Mouse (Mus musculus) neutrophil, adult 5-6 weeks (primary cell): ENCODE data around the gene Mcrip2. TPM values are rescaled to one million over a fixed set of nuclear protein-coding genes. Genes with fewer than 3 reads are reported as not detected.
A peak's percentile ranks its signal among the peaks of the same experiment; 100 is the strongest.

Source experiments
- ATAC-seq: fragments of 151-379, 151-347 bp; 2 replicates; pipeline ENCODE4 v1.8.0; 2017; ENCODE audit warnings: mild to moderate bottlenecking, moderate TSS enrichment; ENCODE audit not compliant: insufficient number of reproducible peaks, poor library complexity, low FRiP score, severe bottlenecking; ENCODE audit errors: extremely low read depth
- total RNA-seq: library from RNA; stranded (forward); fragments of 200-1000 nt; gene quantifications from 2 replicates; pipeline ENCODE4 v1.2.3, GENCODE M21; 2017

Mcrip2 gene
- total RNA-seq = 1.2 TPM in 1 of 2 replicates, not detected in the other

DNA sequence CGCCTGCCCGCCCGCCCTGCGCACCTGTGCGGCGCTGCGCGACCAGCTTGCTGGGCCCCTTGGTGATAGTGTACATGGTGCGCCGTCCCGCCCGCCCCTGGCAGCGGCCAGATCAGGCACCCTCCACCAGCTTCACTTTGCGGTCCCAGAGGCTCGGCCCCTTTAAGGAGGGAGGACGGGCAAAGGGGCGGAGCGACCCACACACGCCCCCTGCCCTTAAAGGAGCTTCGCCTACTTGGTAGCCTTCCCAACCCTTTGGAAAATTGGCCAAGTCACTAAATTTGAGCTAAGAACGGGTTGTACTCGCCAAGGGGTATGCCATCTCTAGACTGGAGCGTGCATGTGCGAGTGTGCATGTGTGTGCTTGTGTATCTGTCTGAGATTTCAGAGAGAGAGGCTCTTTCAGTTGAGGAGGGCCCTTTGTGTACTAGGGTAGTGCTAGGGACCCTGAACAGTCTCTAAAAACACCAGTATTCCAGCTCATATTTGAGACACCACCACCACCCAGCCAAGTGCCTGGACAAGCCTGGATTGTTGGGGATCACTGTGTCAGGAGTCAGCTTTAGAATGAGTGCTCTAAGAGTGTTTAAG lies at the start of gene Mcrip2:
Mcrip2 (minus strand) TSS at position 164 of the 591 bp plus-strand sequence.
- peak; percentile 40 for ATAC-seq

DNA sequence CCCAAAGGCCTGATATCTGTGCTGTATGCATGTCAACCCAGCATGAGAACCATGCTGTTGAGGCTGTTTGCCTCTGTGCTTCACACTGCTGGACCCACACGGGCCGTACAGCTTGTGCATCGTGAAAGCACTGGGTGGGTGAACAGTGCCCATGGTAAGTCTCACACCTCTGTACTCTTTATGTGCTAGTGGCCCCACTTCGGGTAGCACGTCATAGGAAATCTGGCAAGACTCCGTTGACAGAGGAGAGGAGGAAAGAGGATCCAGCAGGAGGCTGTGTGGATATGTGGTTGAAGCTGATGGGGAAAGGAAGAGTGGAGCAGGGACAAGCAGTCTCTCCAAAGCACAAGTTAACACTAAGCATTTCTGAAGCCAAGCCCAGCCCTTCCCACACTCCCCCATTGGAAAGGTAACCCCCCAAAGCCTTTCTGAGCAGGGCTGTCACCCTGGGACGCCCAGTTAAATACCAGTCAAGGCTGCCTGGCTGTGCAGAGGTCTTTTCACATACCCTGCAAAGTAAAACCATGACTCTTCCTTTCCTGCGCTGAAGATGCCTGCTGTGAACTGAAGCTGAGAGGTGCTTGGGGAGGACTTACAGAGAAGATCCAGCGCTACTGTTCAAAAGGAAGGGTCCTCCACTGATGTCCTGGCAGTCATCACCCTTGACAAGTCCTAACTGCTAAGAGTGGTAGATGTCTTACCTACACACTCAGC lies 49.6 kb upstream of the Mcrip2 start:
- ATAC-seq = no peak

DNA sequence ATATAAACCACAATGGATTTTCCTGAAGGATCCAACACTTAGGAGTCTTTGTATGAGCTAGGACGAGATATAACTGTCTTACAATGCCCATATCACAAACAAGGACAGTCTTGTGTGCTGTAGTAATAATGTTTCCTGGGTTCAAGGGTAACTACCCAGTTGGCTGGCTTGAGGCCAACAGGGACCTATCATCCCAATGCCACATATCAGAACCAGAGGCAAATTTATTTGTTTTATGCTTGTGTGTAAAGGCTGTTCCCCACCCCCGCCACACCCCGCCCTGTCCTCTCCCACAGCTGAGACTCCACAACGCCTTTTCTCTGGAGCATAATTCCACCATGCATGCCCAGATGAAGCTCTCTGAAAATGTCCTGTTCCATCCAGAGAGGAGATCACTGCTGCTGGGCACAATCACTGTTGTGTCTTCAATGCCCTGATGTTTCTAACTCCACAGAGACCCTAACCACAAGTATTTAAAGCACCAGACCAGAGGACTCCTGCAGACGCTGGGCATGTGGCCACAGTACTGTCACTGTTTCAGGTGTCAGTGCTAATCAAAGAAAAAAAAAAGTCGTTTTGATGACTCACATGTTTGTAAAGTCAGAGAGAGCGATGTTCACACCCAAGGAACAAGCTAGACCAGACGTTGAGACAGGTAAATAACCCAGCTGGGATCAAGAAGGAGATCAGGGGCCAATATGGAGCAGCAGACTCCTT lies 48.5 kb upstream of the Mcrip2 start:
- ATAC-seq = no peak

DNA sequence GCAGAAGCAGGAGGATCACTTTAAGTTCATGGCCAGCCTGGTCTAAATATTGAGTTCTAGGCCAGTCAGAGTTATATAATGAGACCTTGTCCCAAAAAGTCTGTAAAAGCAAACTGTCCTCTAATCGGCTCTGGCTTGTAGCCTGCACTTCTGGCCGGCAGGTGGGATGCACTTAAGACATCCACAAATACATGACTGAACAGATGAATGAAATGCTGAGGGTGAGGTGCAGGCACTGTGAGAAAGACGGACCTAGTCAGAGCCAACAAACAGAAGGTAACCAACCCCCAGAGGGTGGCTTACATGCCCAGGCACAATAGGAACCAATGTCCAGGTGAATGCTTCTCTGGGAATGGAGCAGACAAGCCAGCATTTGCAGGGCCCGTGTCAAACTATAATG lies 45.7 kb upstream of the Mcrip2 start:
- ATAC-seq = no peak

DNA sequence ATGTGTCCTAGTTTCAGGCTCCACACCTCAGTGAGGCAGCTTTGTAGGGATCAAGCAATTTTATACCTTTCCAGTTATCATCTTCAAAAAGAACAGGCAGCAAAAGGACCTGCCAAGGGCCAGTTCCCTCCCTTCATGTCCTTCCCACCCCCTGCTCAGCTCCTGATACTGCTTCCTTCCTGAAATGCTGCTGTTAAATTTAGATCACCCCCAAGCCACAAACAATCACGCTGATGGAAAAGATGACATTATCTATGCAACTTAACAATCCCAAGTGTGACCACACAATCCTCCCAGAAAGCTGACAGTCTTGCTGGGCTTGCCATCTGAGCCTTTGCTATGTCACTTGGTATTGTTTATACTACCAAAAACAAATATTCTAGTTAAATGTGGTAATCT lies 45.3 kb upstream of the Mcrip2 start:
- ATAC-seq = no peak

DNA sequence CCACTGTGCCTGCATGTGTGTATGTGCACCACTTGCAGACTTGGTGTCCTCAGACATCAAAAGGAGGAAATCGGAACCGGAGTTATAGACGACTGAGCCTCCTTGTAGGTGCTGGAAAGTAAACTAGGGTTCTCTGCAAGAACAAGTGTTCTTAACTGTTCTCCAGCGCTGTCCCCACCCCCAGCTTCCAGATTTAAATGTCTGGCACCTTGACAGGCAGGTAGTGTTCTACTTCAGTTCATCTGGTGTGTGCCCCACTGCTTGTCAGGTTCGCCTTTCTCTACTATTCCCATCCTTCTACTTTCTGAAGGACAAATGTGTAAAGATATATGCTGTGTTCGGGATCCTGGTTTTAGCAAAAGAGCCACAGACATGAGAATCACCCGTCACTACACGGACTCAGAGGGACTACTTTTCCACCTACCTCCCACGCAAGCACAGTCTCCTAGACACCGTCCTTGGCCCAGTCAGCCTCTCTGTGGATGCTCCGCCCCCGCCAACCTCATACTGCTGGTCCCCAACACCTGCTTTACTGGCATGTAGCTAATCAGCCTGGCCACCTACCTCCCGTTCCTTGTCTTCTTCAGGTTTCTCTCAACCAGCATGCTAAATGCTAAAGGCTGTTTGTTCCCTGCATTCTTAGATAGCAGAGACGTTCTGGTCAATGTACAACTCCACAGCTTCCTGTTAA lies 44.8 kb upstream of the Mcrip2 start:
- no peak for ATAC-seq

DNA sequence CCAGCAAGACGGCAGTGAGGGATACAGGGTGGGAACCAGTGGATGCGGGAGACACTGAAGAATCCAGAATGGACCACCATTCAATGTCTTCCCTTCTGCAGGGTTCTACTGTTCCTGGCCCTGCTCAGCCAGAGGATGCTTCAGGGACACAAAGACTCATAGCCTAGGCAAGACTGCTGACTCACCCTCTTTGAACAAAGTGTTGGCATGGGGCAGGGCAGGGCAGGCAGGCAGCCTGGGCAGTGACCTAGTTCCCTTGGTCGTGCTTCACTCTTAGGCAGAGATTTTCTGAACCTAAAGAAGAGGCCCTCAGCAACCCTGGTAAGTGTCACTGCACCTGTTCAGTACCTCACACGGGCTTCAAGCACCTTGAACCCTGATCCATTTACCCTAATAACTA lies 43.3 kb upstream of the Mcrip2 start:
- no peak for ATAC-seq

DNA sequence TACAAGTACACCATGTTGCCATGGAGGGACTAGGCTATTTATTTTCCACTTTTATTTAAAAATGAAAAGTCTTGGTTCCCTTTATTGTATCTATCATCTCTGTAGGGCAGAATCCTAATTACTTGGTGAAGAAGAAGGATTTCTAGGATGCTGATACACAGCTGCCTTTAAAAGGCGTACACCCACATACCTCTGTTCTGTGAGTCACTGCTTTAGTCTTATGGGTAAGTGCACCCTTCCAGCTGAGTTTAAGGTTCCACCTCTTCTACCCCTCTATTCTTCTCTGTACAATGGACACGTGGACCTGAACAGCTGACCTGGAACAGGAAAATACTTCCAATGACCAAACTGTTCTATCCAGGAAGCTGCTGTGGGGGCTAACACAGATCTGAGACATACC lies 39.1 kb upstream of the Mcrip2 start:
- ATAC-seq = no peak

DNA sequence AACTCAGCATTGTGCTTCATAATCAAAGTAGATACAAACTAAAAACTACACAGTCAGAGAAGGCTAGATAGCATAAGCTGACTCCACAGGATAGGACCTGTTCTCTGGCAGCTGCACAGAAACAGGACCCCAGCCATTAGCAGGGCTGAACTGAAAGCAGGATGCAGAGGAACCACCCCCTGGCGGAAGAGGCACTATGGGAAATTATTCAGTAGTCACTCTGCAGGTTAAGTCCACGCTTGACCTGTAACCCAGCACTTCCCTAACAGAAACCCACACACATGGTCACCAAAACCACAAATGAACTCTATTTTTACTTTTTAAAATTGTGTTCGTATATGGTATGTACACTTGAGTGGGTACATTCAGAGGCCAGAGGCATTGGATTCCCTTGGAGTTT lies 34.5 kb upstream of the Mcrip2 start:
- ATAC-seq = 0 out of 2 replicates have a peak, but pooled peaks have one; percentile 48

DNA sequence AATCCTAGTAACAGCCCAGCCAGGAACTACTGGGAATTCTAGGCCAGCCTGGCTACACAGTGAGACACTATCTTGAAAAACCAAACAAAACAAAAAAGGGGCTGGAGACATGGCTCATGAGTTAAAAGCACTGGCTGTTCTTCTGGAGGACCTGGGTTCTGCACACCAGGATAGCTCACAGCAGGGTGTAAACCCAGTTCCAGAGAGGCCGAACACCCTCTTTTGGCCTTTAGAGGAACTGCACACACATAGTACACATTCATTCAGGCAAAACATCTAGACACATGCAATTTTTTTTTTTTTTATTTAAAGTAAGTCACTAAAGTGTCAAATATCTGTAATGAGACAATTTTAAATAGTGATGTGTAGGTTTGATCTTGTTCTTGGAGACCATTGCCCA lies 31.6 kb upstream of the Mcrip2 start:
- no peak for ATAC-seq

DNA sequence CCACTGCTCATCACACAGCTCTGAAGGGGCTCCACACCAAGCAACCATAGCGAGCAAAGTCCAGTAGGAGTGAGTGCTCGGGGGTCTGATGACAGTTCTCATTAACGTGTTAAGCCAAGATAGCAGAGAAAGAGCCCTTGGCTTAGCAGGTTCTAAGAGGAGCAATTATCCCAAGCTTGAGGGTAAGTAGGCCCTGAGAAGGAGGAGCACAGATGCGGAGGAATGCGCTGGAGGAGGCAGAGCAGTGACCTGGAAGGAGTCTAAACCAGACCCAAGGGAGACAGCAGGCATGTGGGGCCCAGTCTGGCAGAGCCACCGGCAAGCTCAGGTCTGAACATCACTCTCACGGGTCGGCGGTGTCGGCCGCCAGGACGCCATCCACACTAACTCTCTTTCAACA lies 27.3 kb upstream of the Mcrip2 start:
- ATAC-seq = no peak

DNA sequence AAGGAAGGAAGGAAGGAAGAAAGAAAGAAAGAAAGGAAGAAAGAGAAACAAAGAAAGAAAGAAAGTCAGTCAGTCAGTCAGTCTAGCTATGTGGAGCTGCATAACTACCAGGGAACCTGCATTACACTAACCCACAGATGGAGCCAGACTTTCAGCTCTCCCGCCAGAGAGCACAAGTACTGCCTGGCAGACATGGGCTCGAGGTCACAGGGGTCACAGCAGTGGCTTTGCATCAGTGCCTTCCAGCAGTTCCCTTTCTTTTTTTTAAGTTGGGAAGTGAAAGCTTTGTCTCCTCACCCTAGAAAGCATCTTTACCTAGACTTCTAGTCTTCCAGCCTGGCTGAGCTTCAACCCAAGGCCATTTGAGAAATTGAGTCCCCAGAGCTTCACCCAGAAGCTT lies 26.9 kb upstream of the Mcrip2 start:
- ATAC-seq = no peak

DNA sequence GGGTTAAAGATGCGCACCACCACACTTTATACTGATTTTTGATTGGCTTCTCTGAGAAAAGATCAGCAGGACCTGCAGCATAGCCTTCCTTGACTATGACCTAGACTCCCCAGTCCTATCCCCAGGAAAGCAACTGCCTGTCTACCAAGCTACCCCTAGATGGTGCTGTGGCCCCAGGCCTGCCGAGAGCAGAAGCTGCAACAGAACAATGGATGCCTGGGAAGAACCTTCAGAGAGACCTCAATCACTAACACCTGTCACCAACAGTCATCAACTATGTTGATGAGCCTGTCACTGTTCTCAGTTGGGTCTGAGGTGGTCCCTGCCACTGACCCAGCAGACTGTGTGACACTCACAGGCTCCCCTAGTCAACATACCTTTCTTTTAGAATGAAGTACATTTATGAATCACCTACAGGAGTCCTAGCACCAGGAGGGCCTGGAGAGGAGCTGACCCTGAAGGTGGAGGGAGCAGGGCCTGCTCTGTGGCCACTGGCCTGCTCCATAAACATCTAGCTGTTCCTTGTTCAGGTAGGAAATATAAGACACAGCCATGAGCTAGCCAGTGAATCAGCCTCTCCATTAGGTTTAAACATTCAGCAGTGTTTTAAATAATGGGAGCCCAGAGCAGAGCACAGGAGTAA lies 25.5 kb upstream of the Mcrip2 start:
- ATAC-seq = peak; percentile 92

DNA sequence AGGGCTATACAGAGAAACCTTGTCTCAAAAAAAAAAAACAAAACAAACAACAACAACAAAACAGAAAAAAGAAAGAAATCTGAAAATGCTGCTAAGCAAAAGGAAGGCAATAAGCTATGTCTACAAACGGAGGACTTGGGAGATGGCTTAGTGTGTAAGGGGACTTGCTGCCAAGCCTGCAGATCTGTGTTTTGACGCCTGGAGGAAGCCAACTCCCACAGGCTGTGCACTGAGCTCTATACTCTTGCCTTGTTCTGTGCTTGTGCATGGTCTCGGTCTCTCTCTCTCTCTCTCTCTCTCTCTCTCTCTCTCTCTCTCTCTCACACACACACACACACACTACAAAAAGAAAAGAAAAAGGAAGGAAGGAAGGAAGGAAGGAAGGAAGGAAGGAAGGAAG lies 20.3 kb upstream of the Mcrip2 start:
- ATAC-seq = no peak

DNA sequence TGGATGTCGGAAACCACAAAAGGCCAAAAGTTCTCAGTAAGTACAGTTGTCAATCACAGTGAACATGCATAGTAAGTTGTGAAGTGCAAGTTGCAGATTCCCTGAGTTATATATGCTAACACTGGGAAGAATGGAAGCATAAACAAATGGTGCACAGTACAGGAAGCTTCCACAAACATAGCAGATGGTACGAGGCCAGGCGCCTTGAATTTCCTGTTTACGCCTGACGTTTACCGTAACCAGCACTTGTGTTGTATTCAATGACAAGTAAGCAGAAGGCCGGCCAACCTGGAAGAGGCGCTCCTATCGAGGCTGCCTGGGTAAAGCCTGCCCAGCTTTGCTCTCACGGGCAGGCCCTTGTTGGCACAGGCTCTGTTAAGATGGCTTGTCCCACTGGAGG lies 18.9 kb upstream of the Mcrip2 start:
- no peak for ATAC-seq

DNA sequence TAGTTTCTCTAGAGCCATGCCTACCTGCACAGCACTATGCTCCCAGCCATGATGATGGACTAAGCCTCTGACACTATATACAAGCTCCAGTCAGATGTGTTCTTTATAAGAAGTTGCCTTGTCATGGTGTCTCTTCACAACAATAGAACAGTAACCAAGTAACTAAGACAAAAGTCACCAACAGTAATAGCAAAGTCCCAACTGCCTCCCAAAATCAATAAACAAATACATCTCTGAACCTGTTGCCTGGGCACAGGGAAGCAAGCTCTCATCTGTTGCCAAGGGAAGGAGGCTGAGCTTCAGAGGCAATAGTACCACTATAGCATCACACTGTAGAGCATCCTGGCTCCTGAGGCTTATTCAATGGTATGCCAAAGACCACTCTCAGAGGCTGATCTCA lies 18.2 kb upstream of the Mcrip2 start:
- no peak for ATAC-seq

DNA sequence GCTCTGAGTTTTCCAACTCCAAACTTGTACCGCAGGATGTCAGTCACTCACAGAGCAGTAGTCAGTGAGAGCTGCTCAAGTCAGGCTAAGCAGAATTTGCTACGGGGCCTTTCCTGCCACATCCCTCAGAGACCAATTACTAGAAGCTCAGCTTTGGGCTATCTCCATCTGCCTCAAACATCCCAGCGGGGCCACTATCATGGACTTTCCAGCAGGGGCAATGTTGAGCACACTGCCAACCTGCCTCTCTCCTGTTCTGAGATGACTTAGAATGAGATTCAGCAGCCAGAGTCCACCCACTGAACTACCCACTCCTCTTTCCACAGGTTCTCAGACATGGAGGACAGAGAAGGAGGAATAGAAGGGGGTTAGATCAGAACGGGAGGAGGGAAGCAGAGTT lies 17.1 kb upstream of the Mcrip2 start:
- ATAC-seq = no peak

DNA sequence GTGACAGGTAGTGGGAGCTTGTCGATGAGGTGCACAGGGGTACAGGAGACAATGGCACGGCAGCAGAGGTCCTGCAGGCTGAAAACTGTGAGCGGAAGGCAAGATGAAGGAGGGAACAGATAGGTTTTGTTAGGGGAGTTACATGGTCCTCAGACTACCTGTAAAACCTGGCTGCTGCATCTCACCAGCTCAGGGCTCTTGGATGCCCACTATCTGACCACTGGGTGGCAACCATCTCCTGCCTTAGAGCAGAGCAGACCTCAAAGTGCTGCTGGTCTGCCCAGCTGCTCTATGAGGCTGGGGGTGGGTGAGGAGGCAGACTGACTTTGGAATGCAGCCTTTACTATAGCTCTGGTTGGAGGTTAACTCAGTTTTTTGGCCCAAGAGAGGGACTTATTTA lies 15.3 kb upstream of the Mcrip2 start:
- ATAC-seq = no peak

DNA sequence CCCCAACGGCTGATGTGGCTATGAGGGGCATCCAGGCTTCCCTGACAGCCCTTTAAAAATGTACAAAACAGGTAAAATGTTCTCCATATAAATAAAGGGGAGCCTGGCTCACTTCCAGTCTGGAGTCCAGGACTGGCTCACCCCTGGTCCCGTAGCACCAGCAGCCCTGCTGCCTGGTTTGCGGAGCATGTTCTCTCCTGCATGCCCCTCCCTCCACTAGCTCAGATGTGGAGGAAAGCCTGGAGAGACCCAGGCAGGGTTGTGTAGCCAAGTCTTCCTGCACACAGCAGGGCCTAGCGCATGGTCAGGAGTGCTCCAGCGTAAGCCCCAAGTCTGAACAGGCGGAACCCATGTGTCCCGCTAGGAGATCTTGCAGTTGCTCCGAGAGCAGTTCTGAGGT lies 14.7 kb upstream of the Mcrip2 start:
- no peak for ATAC-seq
